Mouse (Mus musculus) frontal cortex, postnatal 14 days (tissue): Measurements from ENCODE around the gene Elmod3.

ENCODE experiments used
- DNase-seq, 2 experiments: peaks; one replicate each; pipeline ENCODE4 v3.0.0; 2022; ENCODE audit warnings: low spot score in 2 of 2

Elmod3 gene

GRCm38 (mm10) chr6:72570644-72571397, 27.4 kb downstream of the Elmod3 start:
- no peak for DNase-seq

- no peak for DNase-seq
Observed at GRCm38 (mm10) chr6:72568736-72569135, 29.5 kb downstream of the Elmod3 start.

GRCm38 (mm10) chr6:72567508-72567907, 30.7 kb downstream of the Elmod3 start:
- no peak for DNase-seq

GRCm38 (mm10) chr6:72566044-72566443, 32.2 kb downstream of the Elmod3 start:
- peak; percentile 82 to 90 for DNase-seq

GRCm38 (mm10) chr6:72565506-72565905, 32.7 kb downstream of the Elmod3 start:
- DNase-seq: no peak

GRCm38 (mm10) chr6:72562894-72563293, 35.3 kb downstream of the Elmod3 start:
- no peak for DNase-seq

- DNase-seq: no peak
Observed at GRCm38 (mm10) chr6:72562486-72562885, 35.7 kb downstream of the Elmod3 start.

GRCm38 (mm10) chr6:72560801-72561200, 37.4 kb downstream of the Elmod3 start:
- DNase-seq: no peak

- DNase-seq: no peak
Observed at GRCm38 (mm10) chr6:72553079-72553412, 45.2 kb downstream of the Elmod3 start.

- DNase-seq: no peak
Observed at GRCm38 (mm10) chr6:72552171-72553078, 45.8 kb downstream of the Elmod3 start.

GRCm38 (mm10) chr6:72550503-72551100, 47.6 kb downstream of the Elmod3 start:
- DNase-seq: no peak

GRCm38 (mm10) chr6:72550025-72550424, 48.2 kb downstream of the Elmod3 start:
- no peak for DNase-seq

GRCm38 (mm10) chr6:72549041-72549580, 49.1 kb downstream of the Elmod3 start:
- DNase-seq: no peak

GRCm38 (mm10) chr6:72547862-72548261, 50.4 kb downstream of the Elmod3 start:
- DNase-seq: no peak

GRCm38 (mm10) chr6:72547121-72547520, 51.1 kb downstream of the Elmod3 start:
- DNase-seq: no peak

- no peak for DNase-seq
Observed at GRCm38 (mm10) chr6:72545377-72545776, 52.8 kb downstream of the Elmod3 start.

GRCm38 (mm10) chr6:72544283-72544987, 53.8 kb downstream of the Elmod3 start, which contains the start of gene Capg:
Gene Capg, plus strand, starts transcription at chr6:72544391.
- no peak for DNase-seq

- DNase-seq: no peak
Observed at GRCm38 (mm10) chr6:72543265-72543850, 54.9 kb downstream of the Elmod3 start.

GRCm38 (mm10) chr6:72538562-72539031, 59.6 kb downstream of the Elmod3 start:
- DNase-seq: peak; percentile 85 to 90

GRCm38 (mm10) chr6:72537998-72538500, 60.2 kb downstream of the Elmod3 start:
- no peak for DNase-seq

- peak; percentile 56 to 73 for DNase-seq
Observed at GRCm38 (mm10) chr6:72535165-72535564, 63.0 kb downstream of the Elmod3 start.
